Mouse (Mus musculus) cerebellum, adult 9-11 months (tissue): ENCODE results near the gene Ssbp2.

Experiments
- DNase-seq: peaks from one replicate; pipeline ENCODE4 v3.0.0; 2022

The Ssbp2 gene

DNA sequence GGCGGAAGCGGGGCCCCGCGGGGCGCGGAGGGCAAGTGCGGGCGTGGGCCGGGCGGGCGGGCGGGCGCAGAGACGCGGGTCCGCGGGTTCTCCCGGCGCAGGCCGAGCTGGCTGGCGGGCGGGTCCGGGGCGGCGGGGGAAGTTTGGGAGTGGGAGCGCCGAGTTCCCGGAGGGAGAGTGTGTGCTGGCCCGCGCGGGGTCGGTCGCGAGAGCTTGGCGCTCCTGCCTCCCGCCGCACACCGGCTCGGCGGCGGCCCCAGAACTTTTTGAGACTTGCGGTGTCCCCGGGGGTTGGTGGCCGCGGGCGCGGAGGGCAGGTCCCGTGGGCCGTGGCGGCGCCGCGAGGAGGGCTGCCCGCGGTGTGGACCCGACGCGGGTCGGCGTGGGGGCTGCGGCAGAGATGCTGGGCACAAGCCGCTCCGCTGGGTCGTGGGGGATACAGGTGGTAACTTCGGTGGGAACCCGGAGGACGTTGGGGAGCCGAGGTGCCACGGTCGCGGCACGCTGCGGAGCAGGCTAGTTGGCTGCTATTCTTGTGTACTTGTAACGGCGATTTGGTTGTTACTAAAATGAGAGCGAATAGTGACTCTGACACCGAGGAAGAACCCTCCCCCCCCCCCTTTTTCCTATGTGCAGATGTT lies 1.7 kb downstream of the Ssbp2 start:
- DNase-seq: peak; percentile 61

DNA sequence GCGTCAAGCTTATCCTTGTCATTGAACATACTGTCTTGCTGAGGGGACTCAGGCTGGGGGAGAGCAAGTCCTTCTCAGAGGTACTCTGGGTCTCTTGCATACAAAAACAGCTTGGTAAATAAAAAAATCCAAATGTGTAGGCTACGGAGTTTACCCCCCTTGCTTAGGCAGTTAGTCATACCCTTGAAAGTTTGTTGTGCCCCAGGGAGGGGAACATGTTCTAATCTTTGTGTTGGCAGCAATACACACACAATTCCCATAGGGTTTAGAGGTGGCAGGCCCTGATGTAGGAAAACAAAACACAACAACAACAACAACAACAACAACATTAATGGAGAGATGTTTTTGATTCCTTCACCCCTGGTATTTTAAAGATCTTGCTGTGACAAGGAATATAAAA lies 2.3 kb downstream of the Ssbp2 start:
- DNase-seq: peak; percentile 22

DNA sequence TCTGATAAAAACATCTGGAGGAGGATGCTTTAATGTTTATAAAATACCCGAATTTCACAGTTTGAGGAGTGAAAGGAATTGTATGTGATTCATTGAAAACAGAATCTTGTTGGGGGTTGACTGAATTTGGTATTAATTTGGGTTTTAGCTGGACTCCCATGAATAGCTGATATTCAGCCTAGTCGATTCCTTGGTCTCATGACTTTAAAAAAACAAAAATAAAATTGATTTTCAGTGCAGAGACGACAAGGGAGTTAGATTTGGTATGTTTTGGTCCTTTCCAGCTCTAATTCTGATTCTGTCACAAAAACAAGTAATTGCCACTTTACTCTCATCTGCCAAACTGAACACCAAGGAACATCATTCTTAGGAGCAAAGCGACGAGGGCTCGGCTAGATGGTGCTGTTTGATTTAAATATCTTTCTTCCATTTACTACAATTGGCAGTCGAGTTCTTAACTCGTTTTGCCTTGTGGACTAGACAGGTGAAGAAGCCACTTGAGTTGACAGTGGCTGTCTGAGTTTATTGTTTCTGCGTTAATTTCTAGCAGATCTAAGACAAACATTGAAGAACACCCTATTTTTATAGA lies 2.9 kb downstream of the Ssbp2 start:
- peak; percentile 34 for DNase-seq

DNA sequence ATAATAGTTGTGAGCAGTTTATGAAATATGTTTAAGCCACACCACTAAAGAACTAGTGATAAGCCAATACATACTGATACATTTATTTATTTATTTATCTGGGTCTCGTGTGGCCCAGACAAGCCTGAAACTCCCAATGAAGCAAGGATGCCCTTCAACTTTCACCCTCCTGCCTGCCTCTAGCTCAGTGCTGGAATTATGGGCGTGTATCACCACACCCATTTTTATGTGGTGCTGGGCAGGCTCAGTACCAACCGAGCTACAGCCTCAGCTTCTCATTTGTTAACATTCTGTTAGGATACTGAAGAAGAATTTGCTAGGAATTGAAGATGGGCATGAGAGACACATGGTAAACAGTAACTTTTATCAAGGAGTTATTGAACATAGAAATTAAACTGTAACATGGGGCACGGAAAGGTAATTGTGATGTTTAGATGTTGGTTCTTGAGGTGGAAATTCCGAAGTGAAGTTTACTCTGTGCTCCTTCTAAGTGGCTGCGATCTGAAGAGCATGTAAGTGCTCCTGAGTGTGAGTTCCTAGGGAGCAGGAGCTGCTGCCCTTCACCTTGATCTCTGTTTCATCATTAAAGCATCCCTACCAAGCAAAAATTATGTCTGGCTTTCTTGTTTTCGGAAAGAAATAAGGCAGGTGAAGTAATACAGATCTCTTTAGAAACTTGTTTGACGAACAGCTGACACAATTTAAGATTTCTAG lies 5.1 kb downstream of the Ssbp2 start:
- DNase-seq: no peak

DNA sequence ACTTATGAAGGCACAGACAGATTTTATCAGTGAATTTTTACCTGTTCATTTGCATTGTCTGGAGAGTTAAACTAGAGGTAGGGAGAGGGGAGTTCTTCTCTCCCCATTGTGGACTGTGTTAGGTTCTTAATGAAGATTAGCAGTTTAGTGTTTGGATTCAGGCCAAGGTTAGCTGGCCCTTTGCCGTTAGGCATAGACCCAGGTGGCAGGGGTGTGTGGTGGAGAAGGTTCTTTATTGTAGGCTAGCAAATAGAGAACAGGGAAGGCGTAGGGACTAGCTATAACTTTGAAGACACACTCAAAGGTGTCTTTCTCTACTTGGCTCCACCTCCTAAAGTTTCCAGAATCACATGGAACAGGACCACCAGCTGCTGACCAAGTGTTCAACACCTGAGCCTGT lies 11.5 kb downstream of the Ssbp2 start:
- DNase-seq: peak; percentile 18

DNA sequence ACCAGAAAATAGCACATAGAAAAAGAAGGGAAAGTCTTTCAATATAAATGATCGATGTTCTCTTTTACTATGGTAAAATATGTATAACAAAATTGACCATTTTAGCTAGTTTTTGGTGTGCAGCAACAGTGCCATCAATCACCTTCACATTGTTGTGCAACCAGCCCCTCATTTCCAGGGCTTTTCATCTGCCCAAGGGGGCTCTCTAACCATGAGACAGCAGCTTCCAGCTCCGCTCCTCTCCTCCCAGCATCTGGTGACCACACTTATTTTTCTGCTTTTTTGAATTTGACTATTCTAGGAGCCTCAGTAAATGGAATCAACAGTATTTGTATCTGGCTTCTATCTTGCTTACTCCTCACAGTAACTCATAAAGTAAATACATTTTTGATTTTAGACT lies 11.9 kb downstream of the Ssbp2 start:
- no peak for DNase-seq

DNA sequence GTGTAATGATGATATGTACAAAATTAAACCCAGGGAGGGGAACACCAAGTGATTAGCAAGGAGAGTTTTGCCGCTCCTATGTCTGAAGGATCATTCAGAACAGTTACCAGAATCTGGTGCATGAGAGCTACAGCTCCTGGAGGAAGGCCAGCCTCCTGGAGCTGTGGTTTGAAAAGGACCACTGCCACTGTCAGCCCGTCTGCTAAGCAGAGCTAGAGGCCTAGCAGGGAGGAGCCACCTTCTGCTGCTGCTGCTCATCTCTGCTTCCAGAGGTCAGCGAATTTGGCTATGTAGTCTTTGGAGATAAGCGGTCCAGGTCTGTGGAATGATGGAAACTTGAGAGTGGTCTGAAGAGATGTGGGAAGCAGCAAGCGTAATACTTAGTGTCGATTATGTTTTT lies 13.4 kb downstream of the Ssbp2 start:
- peak; percentile 50 for DNase-seq

DNA sequence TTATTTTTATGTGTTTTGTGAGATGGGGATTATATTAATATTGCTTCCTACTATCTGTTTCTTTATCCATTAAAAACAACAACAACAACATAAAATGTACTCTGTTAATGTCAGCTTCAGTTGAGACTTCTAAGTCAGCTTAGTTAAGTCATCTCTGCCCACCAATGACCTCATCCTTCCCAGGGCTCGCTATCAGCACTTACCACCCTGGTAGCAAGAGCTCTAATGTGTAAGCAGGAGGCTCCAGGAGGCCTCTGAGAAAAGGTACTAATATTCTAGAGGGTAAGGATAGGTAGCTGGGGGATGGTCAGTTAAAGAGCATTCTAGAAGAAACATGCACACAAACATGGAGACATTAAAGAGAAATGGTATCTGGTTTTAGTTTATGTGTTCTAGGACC lies 13.9 kb downstream of the Ssbp2 start:
- DNase-seq: no peak

DNA sequence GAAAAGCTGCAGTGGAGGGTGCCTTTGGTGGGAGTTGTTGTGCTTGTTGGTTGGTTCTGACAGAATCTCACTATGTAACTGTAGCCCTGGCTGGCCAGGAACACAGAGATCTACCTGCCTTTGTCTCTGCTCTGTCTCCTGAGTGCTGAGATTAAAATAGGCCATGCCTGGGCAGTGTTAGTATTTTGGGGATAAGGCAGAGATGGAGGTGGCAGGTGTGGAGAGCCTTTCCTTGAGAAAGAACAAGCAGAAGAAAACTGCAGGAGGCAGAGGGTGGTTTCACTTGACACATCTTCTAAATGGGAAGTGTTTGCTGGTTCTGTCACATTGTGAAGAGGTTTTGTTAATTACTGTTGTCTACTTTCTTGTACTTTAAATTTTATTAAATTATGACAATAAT lies 15.8 kb downstream of the Ssbp2 start:
- no peak for DNase-seq

DNA sequence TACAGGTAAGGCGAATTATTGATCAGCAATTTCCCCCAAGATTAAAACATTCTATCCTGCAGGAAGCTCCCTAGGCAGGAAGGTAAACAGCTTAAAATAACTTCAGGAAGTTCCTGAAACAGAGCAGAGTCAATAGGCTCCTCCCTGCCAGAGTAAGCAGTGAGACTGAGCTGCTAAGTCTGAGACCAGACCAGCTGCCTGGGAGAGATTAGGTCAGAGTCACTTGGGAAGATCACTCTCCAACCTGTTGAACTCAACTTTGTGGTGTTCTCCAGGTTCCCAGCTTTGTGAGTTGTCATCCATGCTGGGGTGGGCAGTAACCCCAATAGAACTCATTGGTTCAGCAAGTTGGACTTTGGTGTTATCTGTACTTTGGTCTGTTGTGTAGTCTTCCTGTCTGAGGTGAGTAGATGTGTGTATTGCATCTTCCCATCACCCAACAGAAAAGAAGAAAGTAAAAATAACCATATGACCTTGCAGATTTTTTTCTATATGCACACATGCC lies 16.6 kb downstream of the Ssbp2 start:
- no peak for DNase-seq

DNA sequence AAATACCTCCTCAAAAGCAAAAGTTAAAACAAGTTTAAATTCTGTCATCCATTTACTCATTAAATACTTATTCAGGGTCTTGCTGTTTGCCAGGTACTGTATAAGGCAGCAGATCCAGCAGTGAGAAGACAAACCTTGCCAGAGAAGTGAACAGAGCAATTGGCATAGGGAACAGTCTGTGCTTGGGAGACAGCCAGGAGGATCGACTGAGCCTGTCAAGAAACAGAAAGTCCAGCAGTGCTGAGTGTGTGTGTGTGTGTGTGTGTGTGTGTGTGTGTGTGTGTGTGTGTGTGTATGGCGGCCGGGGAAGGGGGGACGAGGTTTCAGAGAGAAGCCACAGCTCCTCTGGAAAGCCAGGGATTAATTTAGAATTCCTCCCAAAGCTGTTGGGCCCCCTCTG lies 17.9 kb downstream of the Ssbp2 start:
- DNase-seq: peak; percentile 65

DNA sequence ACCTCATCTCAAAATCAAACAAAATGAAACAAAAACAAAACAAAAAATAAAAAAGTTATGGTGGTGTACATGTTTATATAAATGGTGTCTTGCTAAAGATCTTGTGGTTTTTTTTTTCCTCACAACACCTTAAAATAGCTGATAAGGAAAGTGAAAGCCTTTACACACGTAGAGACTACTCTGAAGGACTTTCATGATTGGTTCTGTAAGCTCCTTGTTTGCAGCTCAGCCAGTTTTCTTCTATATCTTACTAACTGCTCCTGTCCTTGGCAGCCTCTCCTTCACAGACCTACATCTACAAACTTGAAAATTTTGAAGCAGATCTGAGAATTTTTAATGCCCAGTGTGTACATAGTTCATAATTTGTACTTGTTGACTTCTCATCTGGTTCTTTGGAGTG lies 24.2 kb downstream of the Ssbp2 start:
- no peak for DNase-seq

DNA sequence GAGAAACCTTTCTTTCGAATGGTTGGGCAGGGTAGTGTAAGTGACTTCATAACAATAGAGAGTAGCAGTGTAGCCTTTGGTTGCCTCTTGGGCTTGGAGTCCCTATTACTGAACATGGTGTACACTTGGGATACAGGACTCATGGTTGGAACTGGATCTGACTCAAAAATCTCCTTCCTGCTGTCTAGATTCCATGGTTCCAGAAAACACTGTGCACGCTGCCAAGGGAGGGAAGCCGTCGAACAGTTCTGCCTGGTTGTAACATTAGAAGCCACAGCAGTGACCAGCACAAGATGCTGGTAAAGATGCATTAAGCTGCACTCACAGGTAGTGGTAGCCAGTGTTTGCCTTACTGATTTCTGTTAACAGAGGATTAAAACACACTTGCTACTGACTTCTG lies 32.0 kb downstream of the Ssbp2 start:
- DNase-seq: no peak

DNA sequence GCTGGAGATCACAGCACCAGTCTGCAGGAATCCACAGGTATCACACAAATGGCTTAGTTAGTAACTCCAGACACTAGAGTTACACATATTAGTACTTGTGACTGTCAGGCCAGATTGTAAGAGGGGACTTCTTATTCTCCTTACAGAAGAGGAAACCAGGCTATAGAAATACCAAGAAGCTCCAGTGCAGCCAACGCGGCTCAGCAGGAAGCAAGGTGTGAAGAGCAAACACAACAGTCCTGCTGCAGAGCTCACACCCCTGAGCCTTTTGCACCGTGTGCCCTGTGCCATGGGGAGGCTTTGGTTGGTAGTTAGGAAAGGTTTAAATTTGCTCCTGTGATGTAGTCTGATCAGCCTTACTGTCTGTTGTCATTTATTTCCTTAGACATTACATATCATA lies 37.0 kb downstream of the Ssbp2 start:
- no peak for DNase-seq

DNA sequence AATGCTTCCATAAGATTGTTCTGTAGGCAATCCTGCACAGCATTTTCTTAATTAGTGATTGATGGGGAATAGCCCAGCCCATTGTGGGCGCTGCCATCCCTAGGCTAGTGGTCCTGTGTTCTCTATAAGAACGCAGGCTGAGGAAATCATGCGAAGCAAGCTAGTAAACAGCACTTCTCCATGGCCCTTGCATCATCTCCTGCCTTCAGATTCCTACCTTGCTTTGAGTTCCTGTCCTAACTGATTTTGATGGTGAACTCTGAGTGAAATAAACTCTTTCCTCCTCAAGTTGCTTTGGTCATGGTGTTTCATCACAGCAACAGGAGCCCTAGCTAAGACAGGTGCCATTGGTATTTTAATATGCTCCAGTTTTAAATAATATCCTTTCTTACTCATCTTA lies 41.7 kb downstream of the Ssbp2 start:
- no peak for DNase-seq

DNA sequence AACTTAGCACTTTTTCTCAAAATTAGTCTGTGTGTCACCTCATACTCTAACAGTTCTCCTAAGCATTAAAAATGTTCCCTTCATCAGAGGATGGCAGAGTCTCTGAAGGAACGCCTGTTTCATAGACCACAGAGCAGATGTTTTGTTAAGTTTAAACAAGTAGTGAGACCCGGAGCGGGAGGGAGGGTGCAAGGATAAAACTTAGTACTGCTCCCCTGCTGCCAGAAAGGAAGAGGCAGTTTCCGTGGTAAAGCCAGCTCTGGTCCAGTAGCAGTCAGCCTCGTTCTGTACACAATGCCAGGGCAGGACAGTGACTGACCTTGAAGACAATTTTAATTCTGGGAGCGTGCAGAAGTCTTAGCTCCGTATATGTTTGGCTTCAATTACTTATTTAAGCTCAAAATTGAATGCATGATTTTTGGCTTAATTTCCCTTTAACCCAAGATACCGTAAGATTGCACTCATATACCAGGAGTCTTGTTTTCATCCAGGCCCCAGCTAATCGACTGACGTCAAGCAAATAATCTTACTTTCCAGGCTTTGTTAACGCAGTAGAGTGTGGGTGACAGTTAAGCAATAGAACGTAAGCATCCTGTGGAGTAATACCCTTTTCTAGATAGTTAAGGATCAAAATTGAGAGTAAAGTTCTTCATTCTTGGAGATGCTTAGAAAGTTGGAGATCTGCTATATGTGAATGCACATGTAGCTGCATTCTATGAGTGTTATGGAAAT lies 42.7 kb downstream of the Ssbp2 start:
- no peak for DNase-seq

DNA sequence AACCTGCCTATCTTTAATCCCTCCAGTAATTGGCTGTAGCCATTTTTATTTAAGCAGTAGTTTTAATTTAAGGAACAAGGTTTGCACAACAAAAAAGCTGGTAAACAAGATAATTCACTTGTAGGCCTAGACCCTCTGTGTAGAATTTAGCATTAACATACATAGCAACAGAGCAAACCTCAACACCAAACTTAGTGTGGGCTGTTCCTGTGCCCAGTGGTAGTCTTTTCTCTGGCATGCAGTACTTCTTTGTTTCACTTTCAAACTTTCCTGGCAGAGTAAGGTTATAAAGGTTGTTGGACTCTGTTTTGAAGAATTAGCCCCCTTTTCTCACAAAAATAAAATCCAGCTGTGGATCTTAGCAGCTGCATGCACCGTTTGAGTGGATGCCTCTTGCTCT lies 48.9 kb downstream of the Ssbp2 start:
- DNase-seq: no peak

DNA sequence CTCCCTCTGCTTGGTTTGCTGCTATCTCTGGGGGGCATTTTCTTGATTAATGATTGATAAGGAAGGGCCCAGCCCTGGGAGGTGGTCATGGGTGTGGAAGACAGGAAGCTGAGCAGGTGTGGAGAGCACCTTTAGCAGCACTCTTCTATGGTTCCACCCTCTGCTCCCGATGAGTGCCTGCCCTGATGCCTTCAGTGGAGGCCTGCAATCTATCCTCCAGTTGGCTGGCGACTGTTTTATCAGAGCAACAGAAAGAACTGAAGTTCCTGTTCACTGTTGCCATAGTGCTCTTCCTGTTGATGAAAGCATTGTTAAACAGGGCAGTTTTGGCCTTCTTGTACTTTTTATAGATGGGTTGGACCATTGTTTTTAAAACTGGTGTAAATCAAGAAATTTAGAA lies 49.4 kb downstream of the Ssbp2 start:
- no peak for DNase-seq

DNA sequence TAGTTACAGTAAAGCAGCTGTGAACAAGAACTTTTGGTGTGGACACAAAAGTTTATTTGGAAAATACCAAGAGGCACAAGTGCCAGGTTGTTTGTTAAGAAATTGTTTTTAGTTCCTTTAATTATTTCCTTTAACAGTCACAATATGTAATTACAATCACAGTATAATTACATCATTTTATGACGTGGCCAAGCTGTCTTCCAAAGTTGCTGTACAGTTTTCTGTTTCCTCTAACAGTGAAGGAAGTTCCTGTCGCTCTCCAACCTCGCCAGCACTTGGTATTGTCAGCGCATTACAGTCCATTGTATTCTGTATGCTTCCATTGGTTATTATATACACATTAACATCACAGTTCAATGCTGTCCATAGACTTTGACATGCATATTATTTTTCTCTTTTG lies 54.9 kb downstream of the Ssbp2 start:
- no peak for DNase-seq

DNA sequence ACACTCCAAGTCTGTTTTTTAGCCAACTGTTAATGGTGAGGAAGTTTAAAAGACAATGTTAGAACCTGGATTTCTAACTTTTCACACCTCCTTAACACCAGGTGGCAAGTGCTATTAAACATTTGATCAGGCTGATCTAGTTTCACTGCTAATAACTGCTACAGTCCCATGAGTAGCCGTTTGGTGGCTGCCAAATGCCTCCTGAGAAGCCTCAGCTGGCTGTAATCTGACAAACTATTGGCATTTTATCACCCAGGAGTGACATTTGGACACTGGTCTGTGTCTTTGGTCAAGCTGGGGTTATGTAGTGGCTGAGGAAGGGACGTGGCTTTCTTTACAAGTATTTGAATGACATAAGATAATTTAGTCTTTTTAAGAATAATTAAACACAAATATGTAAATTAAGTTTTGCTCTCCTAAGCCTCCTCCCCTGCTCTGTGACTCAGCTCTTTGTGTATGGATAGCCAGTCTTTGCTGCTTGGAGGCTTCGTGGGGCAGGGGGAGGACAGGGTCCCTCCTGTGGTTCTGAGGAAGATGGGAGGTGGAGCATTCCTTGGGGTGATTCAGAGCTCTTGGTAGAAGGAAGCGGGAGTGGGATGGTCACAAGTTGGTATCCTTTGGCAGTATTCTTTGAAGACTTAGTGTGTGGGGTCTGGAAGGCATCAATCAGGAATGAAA lies 60.1 kb downstream of the Ssbp2 start:
- DNase-seq: no peak

DNA sequence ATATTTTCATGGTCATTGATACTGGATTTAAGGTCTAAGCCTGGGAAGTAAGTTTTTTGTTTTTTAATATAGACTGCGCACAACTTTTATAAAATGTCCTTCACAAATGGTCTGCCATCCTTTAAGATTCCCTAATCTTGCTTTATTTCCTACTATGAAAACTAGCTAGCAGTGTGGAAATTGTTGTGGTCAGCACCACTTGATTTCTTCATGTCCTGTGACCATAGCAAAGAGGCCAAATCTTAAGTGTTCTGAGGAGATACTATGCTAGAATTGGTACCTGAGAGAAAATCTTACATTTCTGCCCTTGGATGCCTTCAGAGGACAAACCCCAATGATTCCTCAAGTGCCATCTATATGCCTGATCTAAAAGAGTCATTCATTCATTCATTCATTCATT lies 60.9 kb downstream of the Ssbp2 start:
- no peak for DNase-seq

DNA sequence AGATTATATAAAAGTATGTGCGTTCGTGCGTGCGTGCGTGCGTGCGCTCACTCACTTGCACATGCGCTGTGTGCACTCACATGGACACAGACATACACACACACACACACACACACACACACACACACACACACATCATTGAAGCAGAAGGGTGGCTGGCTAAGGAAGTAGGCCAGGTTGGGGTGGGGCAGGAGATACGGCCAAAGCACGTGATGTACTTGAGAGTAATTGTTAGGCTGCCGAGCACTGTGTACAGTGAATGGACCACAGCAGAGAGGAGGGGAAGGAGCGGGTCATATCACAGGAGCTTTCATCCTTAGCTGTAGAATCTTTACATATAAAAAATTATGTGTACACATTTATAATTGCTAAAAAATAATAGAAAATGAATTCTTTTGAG lies 66.0 kb downstream of the Ssbp2 start:
- DNase-seq: no peak

DNA sequence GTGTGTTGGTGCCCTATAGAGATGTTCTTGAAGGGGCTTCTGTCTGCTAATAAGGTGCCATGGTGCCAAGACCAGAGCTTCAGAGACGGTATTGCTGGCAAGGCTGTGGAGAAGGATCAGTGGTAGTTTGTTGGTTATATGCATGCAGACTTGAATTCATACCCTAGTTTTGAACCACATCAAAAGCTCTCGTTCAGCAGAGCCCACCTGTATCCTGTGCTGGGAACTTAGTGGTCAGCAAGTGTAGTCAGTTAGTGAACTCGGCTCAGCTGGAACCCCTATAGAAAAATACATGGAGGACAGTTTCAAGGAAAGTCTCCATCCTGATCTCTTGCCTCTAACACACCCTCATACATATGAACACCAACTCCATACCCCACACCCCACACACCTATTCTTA lies 69.7 kb downstream of the Ssbp2 start:
- no peak for DNase-seq
